Mouse (Mus musculus) CH12.LX (cell line): ENCODE measurements around the gene Adgrg6.

Source experiments
- CTCF ChIP-seq, 2 experiments: IDR thresholded peaks in 1 of 2; conservative IDR thresholded peaks in 1 of 2; 2 replicates each; pipeline ENCODE4 v1.5.1; 2011 to 2012; ENCODE audit warnings: low read depth in 2 of 2, low read length in 2 of 2, improper control_type of control experiment in 1 of 2, inconsistent platforms in 1 of 2, mild to moderate bottlenecking in 1 of 2, moderate library complexity in 1 of 2
- EP300 ChIP-seq: IDR thresholded peaks from 2 replicates; pipeline ENCODE4 v1.6.1; 2011; ENCODE audit warnings: low read length, improper control_type of control experiment
- HCFC1 ChIP-seq: IDR thresholded peaks from 2 replicates; pipeline ENCODE4 v1.6.1; 2012; ENCODE audit warnings: low read depth, mild to moderate bottlenecking, inconsistent platforms, low read length, improper control_type of control experiment
- MAX ChIP-seq: IDR thresholded peaks from 2 replicates; pipeline ENCODE4 v1.6.1; 2011; ENCODE audit warnings: low read length, improper control_type of control experiment
- MEF2A ChIP-seq: IDR thresholded peaks from 2 replicates; pipeline ENCODE4 v1.6.1; 2014; ENCODE audit warnings: low read depth, mild to moderate bottlenecking, inconsistent platforms, low read length, improper control_type of control experiment, borderline replicate concordance
- MXI1 ChIP-seq: IDR thresholded peaks from 2 replicates; pipeline ENCODE4 v1.6.1; 2011; ENCODE audit warnings: mild to moderate bottlenecking, low read depth, low read length, improper control_type of control experiment
- MYC ChIP-seq: IDR thresholded peaks from 2 replicates; pipeline ENCODE4 v1.6.1; 2011; ENCODE audit warnings: low read depth, mild to moderate bottlenecking, improper control_type of control experiment, low read length
- NRF1 ChIP-seq: IDR thresholded peaks from 2 replicates; pipeline ENCODE4 v1.6.1; 2014; ENCODE audit warnings: low read depth, mild to moderate bottlenecking, inconsistent platforms, low read length, improper control_type of control experiment, moderate library complexity
- POLR2A ChIP-seq: IDR thresholded peaks from 2 replicates; pipeline ENCODE4 v1.6.1; 2011; ENCODE audit warnings: low read depth, mild to moderate bottlenecking, improper control_type of control experiment, low read length
- POLR2AphosphoS2 ChIP-seq: IDR thresholded peaks from 2 replicates; pipeline ENCODE4 v1.6.1; 2011; ENCODE audit warnings: low read depth, low read length, improper control_type of control experiment
- TCF12 ChIP-seq: IDR thresholded peaks from 2 replicates; pipeline ENCODE4 v1.6.1; 2014; ENCODE audit warnings: low read depth, mild to moderate bottlenecking, inconsistent platforms, low read length, improper control_type of control experiment
- USF2 ChIP-seq: conservative IDR thresholded peaks from 2 replicates; pipeline ENCODE4 v1.6.1; 2011; ENCODE audit warnings: low read depth, low read length, improper control_type of control experiment

GRCm38 (mm10) chr10:14401744-14402143 is 143.7 kb downstream of the Adgrg6 start:
- TF ChIP-seq HCFC1 (no peak), EP300 (no peak), CTCF (conservative IDR thresholded peaks at IDR 0.05 in 1 of 2, IDR thresholded peaks at IDR 0.05 in 1 of 2; ENCODE audit: low read depth in 2 of 2, low read length in 2 of 2) (no peak), POLR2A (no peak), POLR2AphosphoS2 (no peak), MYC (no peak), TCF12 (no peak), NRF1 (no peak), MAX (no peak), MEF2A (no peak), USF2 (no peak), MXI1 (no peak)
